Mouse (Mus musculus) thymus, adult 2 months (tissue): Measurements from ENCODE around the gene Psmd13.

Source experiments
- CTCF ChIP-seq: fragments of 200-500 bp; IDR thresholded peaks from 2 replicates; pipeline ENCODE4 v1.5.1; 2012; ENCODE audit warnings: mild to moderate bottlenecking, control low read depth, low read length, moderate library complexity, borderline replicate concordance; ENCODE audit not compliant: control insufficient read depth, poor library complexity, insufficient read depth; ENCODE audit errors: extremely low read depth
- POLR2A ChIP-seq: fragments of 200-500 bp; IDR thresholded peaks from 2 replicates; pipeline ENCODE4 v1.6.1; 2012; ENCODE audit warnings: mild to moderate bottlenecking, low read length, control low read depth, moderate library complexity; ENCODE audit not compliant: control insufficient read depth, poor library complexity, insufficient read depth; ENCODE audit errors: extremely low read depth

GRCm38 (mm10) chr7:140839556-140839955, 42.2 kb upstream of the Psmd13 start:
- TF ChIP-seq POLR2A (no peak), CTCF (no peak)
